Mouse (Mus musculus) testis, adult 2 months (tissue): ENCODE results near the gene Mrgprh. TPM values are rescaled to one million over a fixed set of nuclear protein-coding genes. Genes with fewer than 3 reads are reported as not detected.

Experiments used
- H3K27ac ChIP-seq: fragments of 200-500 bp; 2 replicates; pipeline ENCODE4 v1.5.1; 2012; ENCODE audit warnings: low read depth, low read length; ENCODE audit not compliant: control insufficient read depth, insufficient read depth
- H3K27me3 ChIP-seq: fragments of 200-500 bp; 2 replicates; pipeline ENCODE4 v1.6.1; 2012; ENCODE audit warnings: mild to moderate bottlenecking, low read length, moderate library complexity; ENCODE audit not compliant: control insufficient read depth, insufficient read depth
- H3K36me3 ChIP-seq: fragments of 200-500 bp; 2 replicates; pipeline ENCODE4 v1.6.1; 2012; ENCODE audit warnings: mild to moderate bottlenecking, low read length; ENCODE audit not compliant: control insufficient read depth, insufficient read depth
- H3K4me1 ChIP-seq: fragments of 200-500 bp; 2 replicates; pipeline ENCODE4 v1.6.1; 2012; ENCODE audit warnings: low read length; ENCODE audit not compliant: control insufficient read depth, insufficient read depth
- H3K4me3 ChIP-seq: fragments of 200-500 bp; 2 replicates; pipeline ENCODE4 v1.5.1; 2012; ENCODE audit warnings: low read depth, mild to moderate bottlenecking, low read length, moderate library complexity, mixed read lengths; ENCODE audit not compliant: control insufficient read depth
- CTCF ChIP-seq: fragments of 200-500 bp; IDR thresholded peaks from 2 replicates; pipeline ENCODE4 v1.5.1; 2012; ENCODE audit warnings: low read depth, mild to moderate bottlenecking, inconsistent platforms, low read length, moderate library complexity; ENCODE audit not compliant: control insufficient read depth, insufficient read depth, insufficient replicate concordance
- POLR2A ChIP-seq: fragments of 200-500 bp; IDR thresholded peaks from 2 replicates; pipeline ENCODE4 v1.6.1; 2012; ENCODE audit warnings: low read depth, mild to moderate bottlenecking, inconsistent platforms, low read length, moderate library complexity; ENCODE audit not compliant: control insufficient read depth
- polyA plus RNA-seq: library from polyadenylated mRNA; depleted of rRNA; stranded (reverse); fragments of >200 nt; gene quantifications from 2 replicates; pipeline ENCODE4 v1.2.3, GENCODE M21; 2012; rRNA removed

The Mrgprh gene
- 0.10 TPM in 2 replicates for polyA plus RNA-seq

GRCm38 (mm10) chr17:12875734-12876133 is at the start of gene Mrgprh:
TSS of gene Mrgprh (plus strand) at chr17:12876034.
- Histone ChIP-seq H3K4me1 (peaks cover 4% of the 10 kb centered on the region; the same call in 1 of the 2 replicates), H3K4me3 (no peak within 1 kb of the TSS), H3K36me3 (no peaks in the 10 kb centered on the region), H3K27ac (no peak within 1 kb of the TSS), H3K27me3 (no peaks in the 10 kb centered on the region)
- TF ChIP-seq CTCF: no peak
- TF ChIP-seq POLR2A: no peak

GRCm38 (mm10) chr17:12830351-12830750 is 45.5 kb upstream of the Mrgprh start:
- Histone ChIP-seq H3K36me3 (no peaks in the 10 kb centered on the region), H3K4me3 (no peak overlapping the region), H3K27ac (no peak overlapping the region), H3K4me1 (no peaks in the 10 kb centered on the region), H3K27me3 (no peaks in the 10 kb centered on the region)
- TF ChIP-seq POLR2A: no peak
- no peak for TF ChIP-seq CTCF

DNA sequence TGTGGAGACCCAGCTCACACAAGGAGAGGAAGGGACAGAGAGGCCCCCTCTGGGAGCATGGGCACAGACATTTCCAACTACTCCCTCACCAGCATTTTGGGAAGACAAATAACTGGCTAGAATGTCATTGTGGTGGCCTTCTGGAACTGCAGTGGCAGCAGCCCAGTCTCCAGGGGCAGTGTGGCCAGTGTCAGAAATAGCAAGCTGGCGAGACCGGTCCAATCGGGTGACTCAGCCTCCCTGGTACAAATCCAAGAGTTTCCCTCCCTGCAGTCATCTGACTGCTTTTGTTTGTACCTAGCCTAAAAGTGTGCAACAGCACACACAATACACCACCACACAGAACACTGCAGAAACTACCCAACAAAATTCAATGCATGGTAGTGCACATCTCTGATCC is 43.6 kb upstream of the Mrgprh start:
- Histone ChIP-seq H3K36me3 (no peaks in the 10 kb centered on the region), H3K27me3 (no peaks in the 10 kb centered on the region), H3K27ac (no peak overlapping the region), H3K4me1 (no peaks in the 10 kb centered on the region), H3K4me3 (no peak overlapping the region)
- no peak for TF ChIP-seq POLR2A
- no peak for TF ChIP-seq CTCF

DNA sequence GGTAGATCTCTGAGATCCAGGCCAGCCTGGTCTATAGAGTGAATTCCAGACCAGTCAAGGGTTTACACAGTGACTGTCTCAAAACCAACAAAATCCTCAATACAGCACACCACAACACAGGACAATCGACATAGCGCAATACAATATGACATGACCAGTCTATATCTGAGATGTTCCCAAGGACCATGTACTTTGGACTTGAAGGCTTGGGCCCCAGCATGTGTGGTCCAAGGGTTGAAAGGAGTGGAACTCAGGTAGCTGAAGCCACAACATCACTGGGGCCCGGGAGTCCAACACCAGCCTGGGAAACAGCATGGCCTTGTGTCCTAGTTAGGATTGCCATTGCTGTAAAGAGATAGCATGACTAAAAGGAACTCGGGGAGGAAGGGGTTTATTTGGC is 43.2 kb upstream of the Mrgprh start:
- no peak overlapping the region for H3K27ac ChIP-seq
- H3K27me3 ChIP-seq: no peaks in the 10 kb centered on the region
- H3K4me3 ChIP-seq: no peak overlapping the region
- H3K4me1 ChIP-seq: no peaks in the 10 kb centered on the region
- H3K36me3 ChIP-seq: no peaks in the 10 kb centered on the region
- TF ChIP-seq CTCF (no peak), POLR2A (no peak)

DNA sequence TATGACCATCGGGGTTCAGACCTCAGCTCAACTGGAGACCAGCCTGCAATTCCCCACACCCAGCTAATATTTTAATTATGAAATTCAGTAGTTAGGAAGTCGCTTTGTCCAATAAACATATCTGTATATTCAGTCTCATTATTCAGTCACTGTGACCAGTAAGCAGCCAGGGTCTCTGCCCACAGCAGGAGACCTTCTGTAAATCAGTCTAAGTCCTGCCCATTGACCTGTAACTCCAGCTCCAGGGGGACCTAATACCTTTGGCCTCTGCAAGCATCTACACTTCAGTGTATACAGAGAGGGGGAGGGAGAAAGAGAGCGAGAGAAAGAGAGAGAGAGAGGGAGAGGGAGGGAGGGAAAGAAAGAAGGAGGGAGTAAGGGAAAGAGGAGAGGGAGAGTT is 41.5 kb upstream of the Mrgprh start:
- Histone ChIP-seq H3K27me3 (no peaks in the 10 kb centered on the region), H3K36me3 (no peaks in the 10 kb centered on the region), H3K27ac (no peak overlapping the region), H3K4me3 (no peak overlapping the region), H3K4me1 (no peaks in the 10 kb centered on the region)
- TF ChIP-seq CTCF (no peak), POLR2A (no peak)

GRCm38 (mm10) chr17:12834826-12835225 is 41.0 kb upstream of the Mrgprh start:
- Histone ChIP-seq H3K36me3 (no peaks in the 10 kb centered on the region), H3K4me1 (no peaks in the 10 kb centered on the region), H3K27me3 (no peaks in the 10 kb centered on the region), H3K27ac (no peak overlapping the region), H3K4me3 (no peak overlapping the region)
- TF ChIP-seq POLR2A (no peak), CTCF (no peak)

- TF ChIP-seq CTCF (no peak), POLR2A (no peak)
- Histone ChIP-seq H3K36me3 (no peaks in the 10 kb centered on the region), H3K4me3 (no peak overlapping the region), H3K27me3 (no peaks in the 10 kb centered on the region), H3K4me1 (no peaks in the 10 kb centered on the region), H3K27ac (no peak overlapping the region)
Measured at GRCm38 (mm10) chr17:12835738-12836137, 40.1 kb upstream of the Mrgprh start.

GRCm38 (mm10) chr17:12839475-12840267 is 36.2 kb upstream of the Mrgprh start:
- Histone ChIP-seq H3K27ac (no peak overlapping the region), H3K36me3 (no peaks in the 10 kb centered on the region), H3K4me1 (no peaks in the 10 kb centered on the region), H3K4me3 (no peak overlapping the region), H3K27me3 (no peaks in the 10 kb centered on the region)
- TF ChIP-seq CTCF (no peak), POLR2A (no peak)
